Mouse (Mus musculus) brain, adult 10 weeks (tissue): Measurements from ENCODE around the gene Olfr299. TPM values are rescaled to one million over a fixed set of nuclear protein-coding genes. Genes with fewer than 3 reads are reported as not detected.

Source experiments
- polyA plus RNA-seq: library from polyadenylated mRNA; stranded (reverse); fragments of 350-450 nt; fragmentation: Illumina TruSeq; extraction: RNeasy Lipid Tissue Mini Kit (QIAGEN cat#74804); gene quantifications from one replicate; pipeline ENCODE4 v1.2.3, GENCODE M21; 2015; ENCODE audit warnings: low read depth, low replicate concordance

The Olfr299 gene
- polyA plus RNA-seq, result not detected

DNA sequence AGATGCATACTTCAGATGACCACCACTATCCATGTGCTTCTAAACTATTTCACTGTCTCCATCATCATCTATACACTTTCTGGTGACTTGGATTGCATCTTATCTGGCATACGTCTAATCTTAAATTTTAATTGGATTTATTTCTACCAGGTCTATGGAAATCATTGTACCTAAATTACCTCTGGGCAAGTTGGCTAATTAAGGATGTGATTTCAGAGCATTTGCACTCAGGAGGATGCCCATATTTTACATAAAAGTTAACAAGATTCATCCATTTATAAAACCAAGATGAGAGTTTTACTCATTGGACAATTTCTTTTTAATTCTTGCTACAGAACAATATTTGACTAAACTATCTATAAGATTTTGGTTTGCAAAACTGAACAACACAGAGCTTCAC is at the start of gene Olfr299:
Olfr299 (plus strand) TSS at position 301 of the 400 bp plus-strand sequence.

GRCm38 (mm10) chr7:86492384-86492783 is 32.7 kb downstream of the Olfr299 start, which contains the start of gene Olfr298:
Gene Olfr298 (minus strand): TSS chr7:86492484.

Other genes starting within 250 kb of the Olfr299 start
- gene Vmn2r76, start 213.6 kb upstream of the Olfr299 start, polyA plus RNA-seq, result not detected
- not detected for gene Olfr310, start 182.7 kb upstream of the Olfr299 start, polyA plus RNA-seq
- gene Olfr309, start 146.2 kb upstream of the Olfr299 start, polyA plus RNA-seq, result not detected
- gene Olfr308, start 134.3 kb upstream of the Olfr299 start, polyA plus RNA-seq, result not detected
- not detected for gene Olfr307, start 122.3 kb upstream of the Olfr299 start, polyA plus RNA-seq
- gene Olfr305, start 93.0 kb upstream of the Olfr299 start, polyA plus RNA-seq, result not detected
- not detected for gene Olfr304, start 73.3 kb upstream of the Olfr299 start, polyA plus RNA-seq
- not detected for gene Olfr303, start 62.1 kb upstream of the Olfr299 start, polyA plus RNA-seq
- not detected for gene Olfr301, start 56.1 kb upstream of the Olfr299 start, polyA plus RNA-seq
- not detected for gene Olfr298, start 32.6 kb downstream of the Olfr299 start, polyA plus RNA-seq
- not detected for gene Olfr297, start 60.0 kb downstream of the Olfr299 start, polyA plus RNA-seq
- gene Olfr295, start 123.9 kb downstream of the Olfr299 start, polyA plus RNA-seq, result not detected
- not detected for gene Olfr294, start 156.7 kb downstream of the Olfr299 start, polyA plus RNA-seq
- gene Olfr293, start 189.1 kb downstream of the Olfr299 start, polyA plus RNA-seq, result not detected
- not detected for gene Olfr292, start 228.4 kb downstream of the Olfr299 start, polyA plus RNA-seq